25 mouse cellular contexts compared by ENCODE assay signal in genomic region chr9:102380235-102380634, GRCm38 (mm10). TPM values are rescaled to one million over a fixed set of nuclear protein-coding genes. Genes with fewer than 3 reads are reported as not detected.
"Had no signal": no experiment of that assay in that cellular context is flagged by ENCODE, and none has a peak within 500 bp of the region (broad histone marks: within the 10 kb centered on the region; RNA-seq: fewer than 3 reads in every experiment).

No protein-coding gene starts in this region.

- H3K4me2 ChIP-seq: heart, embryonic 11.5 days; hindbrain, embryonic 13.5 days; hindbrain, embryonic 15.5 days; kidney, embryonic 15.5 days; limb, embryonic 12.5 days; liver, embryonic 11.5 days; liver, embryonic 13.5 days had no signal

- H3K4me1 ChIP-seq: hindbrain, embryonic 13.5 days; hindbrain, embryonic 15.5 days; kidney, embryonic 15.5 days; limb, embryonic 12.5 days; liver, embryonic 13.5 days had no signal

- H3K27ac ChIP-seq: hindbrain, embryonic 13.5 days; hindbrain, embryonic 15.5 days; hindbrain, postnatal 0 days; kidney, embryonic 15.5 days; kidney, postnatal 0 days; limb, embryonic 12.5 days; liver, embryonic 13.5 days had no signal

- H3K9me3 ChIP-seq: hindbrain, embryonic 13.5 days; hindbrain, embryonic 15.5 days; kidney, embryonic 15.5 days; limb, embryonic 12.5 days; liver, embryonic 13.5 days had no signal

- H3K27me3 ChIP-seq: hindbrain, embryonic 13.5 days; hindbrain, embryonic 15.5 days; kidney, embryonic 15.5 days; limb, embryonic 12.5 days; liver, embryonic 13.5 days had no signal

- H3K9ac ChIP-seq: hindbrain, embryonic 13.5 days; hindbrain, embryonic 15.5 days; kidney, embryonic 15.5 days; limb, embryonic 12.5 days; liver, embryonic 13.5 days had no signal

- DNase-seq: gastrocnemius, postnatal 14 days; gastrocnemius, postnatal 36 days; heart, adult 18-20 months; heart, postnatal 10 days; heart, postnatal 36 days; kidney, adult 11 months; kidney, adult 2 months; kidney, adult 9 months; kidney, postnatal 14 days; kidney, postnatal 36 days; layer of hippocampus, adult 9-11 months; layer of hippocampus, postnatal 36 days; left cerebral cortex, postnatal 4 days; liver; liver, embryonic 13.5 days had no signal

- H3K36me3 ChIP-seq: hindbrain, embryonic 13.5 days; hindbrain, embryonic 15.5 days; kidney, embryonic 15.5 days; limb, embryonic 12.5 days; liver, embryonic 13.5 days had no signal

- H3K4me3 ChIP-seq: hindbrain, embryonic 13.5 days; hindbrain, embryonic 15.5 days; kidney, embryonic 15.5 days; limb, embryonic 12.5 days; liver, embryonic 13.5 days had no signal

- ATAC-seq: hindbrain, postnatal 0 days; intestine, embryonic 16.5 days had no signal

RNA-seq across cellular contexts. Expression of gene Ephb1, which starts 25.7 kb away (rescaled TPM):
- total RNA-seq: hematopoietic stem cell, adult 5-6 weeks had no signal
